Mouse (Mus musculus): Measurements from ENCODE around the gene Plekha6.

GRCm38 (mm10) chr1:133328299-133328795, 164.3 kb downstream of the Plekha6 start:
- TF ChIP-seq CTCF (IDR thresholded peaks at IDR 0.05; ENCODE audit: borderline replicate concordance, insufficient read depth, low read length): no peak
- no peak for TF ChIP-seq POLR2A (IDR thresholded peaks at IDR 0.05; ENCODE audit: low read depth, low read length)

All from embryonic fibroblast, embryonic 13.5 days (primary cell).